Mouse (Mus musculus) embryo, embryonic 10.5 days (tissue): Measurements from ENCODE around the gene Aftph.
"Not testable (repeated sequence)": the region's sequence is repeated elsewhere in the genome, so short reads cannot be mapped to it uniquely, and the experiment has no call there.

Experiments
- DNase-seq: peaks from one replicate; pipeline ENCODE4 v3.0.0-alpha.2; 2015; ENCODE audit warnings: low spot score

The Aftph gene

DNA sequence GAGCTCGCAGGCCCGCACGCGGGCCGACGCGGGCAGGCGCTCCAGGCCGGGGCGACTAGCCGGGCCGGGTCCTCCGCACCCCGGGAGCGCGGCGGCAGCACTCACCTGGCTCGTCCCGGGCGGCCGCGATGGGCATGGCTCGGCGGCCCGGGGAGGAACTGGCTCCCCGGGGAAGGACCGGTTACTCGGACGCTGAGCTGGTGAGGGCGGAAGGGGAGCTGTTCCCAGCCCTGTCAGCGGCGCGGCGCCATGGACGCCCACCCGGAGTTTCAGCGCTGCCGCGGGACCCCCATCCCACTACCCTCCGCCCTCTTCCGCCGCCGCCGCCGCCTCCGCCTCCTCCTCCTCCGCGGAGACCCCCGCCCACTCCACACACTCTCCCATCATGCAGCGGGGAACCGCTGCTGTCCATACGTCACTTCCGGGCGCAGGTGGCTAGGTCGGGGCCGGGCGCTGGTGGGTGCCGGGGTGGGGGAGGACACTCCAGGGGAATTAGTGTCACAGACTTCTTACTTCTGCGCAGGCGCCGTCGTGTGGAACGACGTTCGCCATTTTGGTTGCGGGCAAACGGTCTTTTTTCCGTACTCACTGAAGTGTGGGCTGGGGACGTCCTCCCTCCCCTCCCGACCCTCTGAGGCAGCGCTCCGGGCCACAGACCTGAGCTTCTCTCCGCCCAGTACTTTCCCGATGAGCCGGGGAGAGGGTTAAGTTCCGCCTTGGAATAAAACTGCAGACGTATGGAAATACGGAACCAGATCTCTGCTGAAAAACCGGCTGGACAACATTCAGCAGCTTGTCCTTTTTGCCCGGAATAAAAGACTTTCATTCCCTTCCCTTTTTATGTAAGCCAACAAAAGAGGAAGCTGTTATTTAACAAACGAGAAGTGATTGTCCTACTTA, at the start of gene Aftph:
Gene Aftph, minus strand, starts transcription at position 389 of the 900 bp plus-strand sequence.
- peak; percentile 99 for DNase-seq

DNA sequence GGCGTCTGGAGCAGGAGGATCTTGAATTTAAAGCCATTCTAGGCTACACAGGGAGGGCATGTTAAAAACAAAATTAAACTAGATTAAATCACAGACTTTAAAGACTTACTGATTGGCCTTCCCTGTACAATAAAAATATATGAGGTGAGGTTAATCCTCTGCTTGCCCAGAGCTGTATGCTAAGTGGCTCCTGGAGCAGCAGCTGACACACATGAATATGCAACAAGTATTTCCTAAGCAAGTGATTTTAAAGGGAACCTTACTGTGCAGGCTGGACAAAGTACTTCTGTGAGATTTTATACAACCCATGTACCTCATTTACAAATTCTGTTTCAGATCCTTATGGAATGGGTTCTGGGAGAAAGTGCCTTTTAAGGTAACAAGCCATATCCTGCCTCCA, 47.6 kb upstream of the Aftph start:
- DNase-seq: no peak

DNA sequence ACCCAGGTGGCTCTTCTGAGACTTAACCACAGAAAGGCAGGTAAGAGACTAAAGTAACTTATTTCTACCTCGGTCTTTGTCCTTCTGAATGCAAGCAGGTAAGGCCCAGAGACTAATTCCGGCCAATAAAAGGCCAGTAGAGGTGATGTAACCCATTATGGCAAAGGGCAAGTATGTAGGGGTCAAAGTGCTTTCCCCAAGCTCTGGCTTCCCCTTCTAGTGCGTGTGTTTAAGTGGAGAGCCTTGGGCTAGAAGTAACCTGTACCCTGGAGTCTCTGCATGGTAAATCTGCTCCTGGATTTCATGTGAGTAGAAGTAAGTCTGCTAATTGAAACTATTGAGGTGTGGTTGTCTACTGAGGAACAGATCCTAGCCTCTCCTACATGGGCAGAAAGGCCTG, 46.7 kb upstream of the Aftph start:
- no peak for DNase-seq

DNA sequence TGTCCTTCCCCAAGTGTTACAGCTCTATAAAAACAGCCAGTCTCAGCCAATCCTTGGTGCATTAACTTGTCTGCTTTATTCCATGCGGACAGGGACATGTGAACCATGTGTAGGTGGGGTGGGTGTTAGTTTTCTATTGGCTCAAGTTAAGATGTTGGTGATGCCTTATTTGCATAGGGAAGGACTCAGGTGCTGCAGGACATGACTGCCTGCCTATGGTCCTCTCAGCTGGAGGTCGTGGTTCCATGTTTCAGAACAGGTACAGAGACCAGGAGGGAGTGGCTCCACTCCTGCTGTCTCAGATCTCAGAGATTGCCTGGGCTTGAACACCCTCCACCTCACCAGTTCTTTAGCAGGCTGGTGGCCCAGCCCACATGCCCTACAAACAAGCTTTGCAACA, 44.8 kb upstream of the Aftph start:
- DNase-seq: no peak

GRCm38 (mm10) chr11:20785186-20785585, 43.8 kb upstream of the Aftph start:
- no peak for DNase-seq

DNA sequence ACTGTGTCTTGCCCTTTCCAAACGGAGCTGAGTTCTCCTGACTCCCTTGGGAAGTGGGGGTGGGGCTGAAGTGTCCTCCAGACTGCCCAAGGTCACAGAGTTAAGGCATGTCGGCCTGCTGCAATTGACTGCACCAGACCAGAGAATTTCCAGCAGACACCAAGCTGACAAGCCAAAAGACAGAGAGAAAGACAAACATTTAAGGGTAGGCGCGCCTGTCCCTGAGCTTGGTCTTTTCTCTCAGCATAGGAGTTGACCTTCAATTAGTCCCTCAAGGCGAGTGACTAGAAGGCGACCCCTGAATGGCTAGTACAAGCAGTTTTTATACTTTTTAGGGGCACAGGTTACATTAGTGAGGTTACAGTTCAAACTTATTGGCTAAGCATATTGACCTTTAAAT, 43.4 kb upstream of the Aftph start:
- DNase-seq: no peak

- DNase-seq: no peak
Observed at GRCm38 (mm10) chr11:20783467-20783866, 42.1 kb upstream of the Aftph start.

- DNase-seq: no peak
Observed at GRCm38 (mm10) chr11:20782620-20783019, 41.2 kb upstream of the Aftph start.

DNA sequence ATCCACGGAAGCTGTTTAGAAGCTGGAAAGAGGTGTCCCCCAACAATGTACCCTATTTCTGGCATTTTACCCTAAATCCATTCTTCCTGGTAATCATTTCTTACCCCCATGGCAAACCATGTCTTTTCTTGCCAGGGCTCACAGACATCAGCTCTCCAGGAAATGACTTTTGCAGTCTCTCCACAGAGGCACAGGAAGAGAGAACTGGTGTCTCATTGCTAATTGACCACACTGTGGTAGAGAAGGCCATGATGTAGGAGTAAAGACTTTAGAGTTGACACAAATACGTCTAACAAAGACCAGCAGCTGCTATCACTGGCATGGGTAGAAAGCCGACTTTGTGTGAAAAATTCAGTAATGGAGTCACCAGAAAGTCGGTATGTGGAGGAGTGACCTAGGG, 38.9 kb upstream of the Aftph start:
- DNase-seq: no peak

DNA sequence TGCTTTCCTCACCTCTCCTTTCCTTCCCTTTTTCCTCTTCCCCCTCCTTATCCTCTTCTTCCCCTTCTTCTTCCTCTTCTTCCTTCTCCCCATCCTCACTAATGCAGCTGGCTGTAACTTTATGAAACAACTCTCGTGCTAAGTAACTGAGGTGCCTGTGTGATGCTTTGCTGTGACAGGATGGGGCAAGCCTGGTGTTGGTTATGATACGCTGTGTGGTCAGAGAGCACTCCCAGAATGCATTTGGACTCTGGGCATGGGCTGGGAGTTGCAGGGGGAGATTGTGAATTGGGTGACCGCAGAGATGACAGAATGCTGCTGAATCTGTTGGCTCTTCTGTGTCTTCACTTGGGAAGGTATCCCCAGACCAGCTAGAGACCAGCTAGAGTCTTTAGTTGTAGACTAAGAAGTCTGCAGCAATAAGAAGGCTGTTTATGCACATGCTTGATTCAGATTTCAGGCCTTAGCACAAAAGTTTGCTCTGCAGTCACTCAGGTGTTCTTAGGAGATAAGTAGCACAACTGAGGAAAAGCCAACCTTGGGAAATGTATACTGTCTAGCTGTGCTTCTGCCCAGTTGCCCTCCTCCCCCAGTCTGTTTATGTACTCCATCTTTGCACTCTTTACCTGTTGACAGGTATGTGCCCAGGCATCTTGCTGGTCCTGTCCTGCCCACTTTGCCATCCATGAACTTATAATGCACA, 37.6 kb upstream of the Aftph start:
- DNase-seq: no peak

GRCm38 (mm10) chr11:20778298-20778697, 36.9 kb upstream of the Aftph start:
- DNase-seq: no peak

DNA sequence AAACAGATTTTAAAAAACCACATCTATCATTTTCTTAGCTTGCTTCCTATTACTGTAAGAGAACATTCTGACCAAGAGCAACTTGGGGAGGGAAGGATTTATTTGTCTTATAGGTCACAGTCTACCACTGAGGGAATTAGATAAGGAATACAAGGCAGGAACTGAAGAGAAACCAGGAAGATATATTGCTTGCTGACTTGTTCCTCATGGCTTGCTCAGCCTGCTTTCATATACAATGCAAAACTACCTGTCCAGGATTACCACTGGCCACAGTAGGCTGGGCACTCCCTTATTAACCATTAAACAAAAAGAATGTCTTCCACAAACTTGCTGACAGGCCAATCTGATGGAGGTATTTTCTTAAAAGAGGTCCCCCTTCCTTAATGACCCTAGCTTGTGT, 35.3 kb upstream of the Aftph start:
- DNase-seq: no peak

DNA sequence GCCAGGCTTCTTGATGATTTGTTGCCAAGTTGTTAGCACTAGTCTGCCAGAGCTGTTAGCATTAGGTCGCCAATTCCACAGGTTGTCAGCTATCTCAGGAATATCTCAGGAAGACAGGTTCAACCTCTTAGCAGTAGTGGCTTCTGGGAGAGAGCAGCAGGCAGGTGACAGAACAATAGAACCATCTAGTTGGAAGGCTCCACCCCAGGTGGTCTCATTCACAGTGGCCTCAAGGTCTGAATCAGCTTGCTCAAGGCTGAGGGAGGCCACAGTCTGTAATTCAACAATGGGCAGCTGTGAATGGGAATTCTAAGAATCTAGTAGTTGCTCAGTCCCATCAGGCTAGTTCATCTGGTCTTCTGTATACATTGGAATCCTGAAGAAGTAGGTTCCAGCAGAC, 31.3 kb upstream of the Aftph start:
- no peak for DNase-seq

GRCm38 (mm10) chr11:20771827-20772226, 30.4 kb upstream of the Aftph start:
- not testable (repeated sequence) for DNase-seq

DNA sequence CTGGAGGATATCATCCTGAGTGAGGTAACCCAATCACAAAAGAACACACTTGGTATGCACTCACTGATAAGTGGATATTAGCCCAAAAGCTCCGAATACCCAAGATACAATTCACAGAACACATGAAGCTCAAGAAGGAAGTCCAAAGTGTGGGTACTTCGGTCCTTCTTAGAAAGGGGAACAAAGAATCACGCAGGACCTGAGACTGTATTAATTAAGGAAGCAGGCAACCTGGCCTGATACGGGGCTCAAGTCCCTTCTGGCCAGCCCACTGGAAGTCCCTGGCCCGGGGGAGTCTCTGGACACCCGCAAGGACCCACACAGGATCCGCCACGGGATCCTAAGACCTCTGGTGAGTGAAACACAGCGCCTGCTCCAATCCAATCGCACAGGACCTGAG, 20.6 kb upstream of the Aftph start:
- not testable (repeated sequence) for DNase-seq

DNA sequence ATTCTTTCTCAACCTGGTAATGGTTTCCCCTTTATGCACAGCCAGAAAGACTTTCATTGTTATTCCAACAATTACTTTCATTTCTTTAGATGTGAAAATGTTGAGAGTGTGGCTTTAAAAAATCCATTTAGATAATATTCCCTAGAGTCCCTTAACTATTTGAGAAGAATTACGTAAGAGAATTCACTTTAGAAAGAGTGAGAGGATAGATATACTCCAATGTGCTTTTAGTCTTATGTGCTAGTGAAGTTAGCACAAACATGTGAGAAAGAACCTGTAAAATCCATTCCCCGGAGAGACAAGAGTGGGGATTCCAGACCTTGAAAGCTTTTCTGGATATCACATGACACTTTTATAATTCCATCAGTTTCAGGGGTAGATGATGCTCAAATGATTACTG, 9.2 kb upstream of the Aftph start:
- DNase-seq: no peak

DNA sequence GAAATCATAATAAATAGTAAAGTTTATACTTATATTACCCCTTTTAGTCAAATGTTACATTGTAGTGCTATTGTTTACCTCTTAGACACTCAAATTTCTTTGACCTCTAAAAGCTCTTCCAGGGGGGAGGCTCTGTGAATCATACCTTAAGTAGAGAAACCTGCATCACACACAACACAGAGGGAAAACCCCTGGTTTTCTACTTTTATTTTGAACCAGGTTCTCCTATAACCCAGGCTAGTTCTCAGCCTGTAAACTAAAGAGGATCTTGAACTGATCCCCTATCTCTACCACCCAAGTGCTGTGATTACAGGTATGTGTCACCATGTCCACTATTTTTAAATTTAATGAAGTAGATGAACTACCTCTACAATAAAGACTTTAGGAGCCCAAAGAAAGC, 2.0 kb upstream of the Aftph start:
- DNase-seq: no peak

GRCm38 (mm10) chr11:20742361-20742897, 1.0 kb upstream of the Aftph start:
- DNase-seq: peak; percentile 86

GRCm38 (mm10) chr11:20740481-20741200, 748 bp downstream of the Aftph start:
- DNase-seq: peak; percentile 51

DNA sequence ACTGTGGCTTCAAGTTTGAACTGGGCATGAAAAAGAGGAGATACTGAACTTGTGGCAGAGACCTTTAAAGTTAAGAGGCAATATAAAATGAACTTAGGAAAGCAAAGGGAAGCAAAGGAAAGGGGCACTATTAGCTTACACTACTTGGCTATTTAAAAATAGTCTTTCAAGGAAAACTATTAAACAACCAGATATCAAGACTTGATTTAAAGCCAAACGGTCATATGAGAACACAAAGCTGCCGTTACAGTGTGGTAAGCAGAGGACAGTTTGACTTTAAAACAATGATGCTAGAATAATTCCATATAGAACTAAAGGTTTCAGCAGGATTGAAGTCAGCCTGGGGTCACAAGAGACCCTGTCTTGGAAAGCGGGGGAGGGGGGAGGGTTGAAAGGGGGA, 7.3 kb downstream of the Aftph start:
- no peak for DNase-seq

DNA sequence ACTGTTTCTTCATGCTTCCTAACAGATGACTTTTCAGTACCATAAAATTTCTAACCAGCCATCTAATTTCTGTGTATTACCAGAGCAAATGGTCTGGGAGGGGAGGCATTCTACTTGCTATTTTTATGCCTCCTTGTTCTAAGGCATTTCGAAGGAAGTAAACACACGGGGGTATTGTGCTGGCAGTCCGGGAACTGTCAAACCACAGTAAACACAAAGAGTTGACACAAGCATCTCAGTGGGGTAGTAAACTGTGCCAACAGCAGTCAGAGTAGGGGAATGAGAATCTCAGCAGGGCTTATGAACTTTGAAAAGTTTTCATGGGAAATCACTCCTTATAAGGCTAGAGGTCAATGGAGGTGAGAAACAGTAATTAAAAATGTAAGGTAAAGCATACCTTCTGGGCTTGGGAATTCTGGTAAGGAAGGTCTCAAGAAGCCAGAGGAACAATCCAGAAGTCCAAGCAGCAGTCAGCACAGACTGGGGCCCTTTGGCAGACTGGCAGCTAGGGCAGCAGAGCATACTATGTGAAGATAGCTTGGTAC, 7.8 kb downstream of the Aftph start:
- no peak for DNase-seq

DNA sequence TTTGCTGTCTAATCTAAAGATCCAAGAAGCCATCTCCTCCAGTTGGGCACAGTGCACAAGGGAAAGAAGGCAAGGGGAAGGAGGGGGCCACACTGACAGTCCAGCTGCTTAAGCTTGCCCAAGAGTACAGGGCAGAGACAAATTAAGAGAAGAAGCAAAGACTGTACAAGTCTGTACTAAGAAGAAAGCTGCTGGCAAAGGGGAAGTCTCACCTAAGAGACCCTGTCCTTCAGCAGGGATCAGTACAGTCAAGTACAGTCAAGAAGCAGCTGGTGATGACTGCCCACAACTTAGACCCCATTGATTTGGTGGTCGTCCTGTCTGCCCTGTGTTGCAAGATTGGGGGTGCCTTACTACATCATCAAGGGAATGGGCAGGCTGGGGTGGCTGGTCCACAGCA, 12.0 kb downstream of the Aftph start:
- DNase-seq: no peak
